Mouse (Mus musculus): ENCODE measurements around the gene Snx1. TPM values are rescaled to one million over a fixed set of nuclear protein-coding genes. Genes with fewer than 3 reads are reported as not detected.

Snx1 gene
- polyA plus RNA-seq, 1 experiment: 33.6 TPM

DNA sequence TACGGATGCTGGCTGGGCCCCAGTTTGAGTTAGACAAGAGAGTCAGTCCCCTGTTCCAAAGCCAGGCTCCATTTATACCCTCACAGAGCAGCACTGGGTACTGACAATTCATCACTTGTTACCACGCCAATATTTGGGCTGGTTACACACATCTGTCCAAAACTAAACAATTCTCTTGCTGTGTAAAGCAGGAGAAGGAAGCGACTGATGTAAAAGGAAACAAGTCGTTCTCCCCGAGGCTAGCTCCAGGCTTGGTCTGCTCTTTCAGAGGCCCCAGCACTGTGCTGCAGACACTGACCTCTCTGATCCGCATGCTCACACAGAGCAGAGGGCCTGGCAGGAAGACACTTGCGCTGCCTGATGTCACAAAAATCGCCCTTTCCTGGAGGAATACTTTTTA is 24.8 kb downstream of the Snx1 start:
- no peaks in the 10 kb centered on the region for H3K27me3 ChIP-seq (ENCODE audit: control insufficient read depth, insufficient read depth, low read length)
- DNase-seq (ENCODE audit: low read depth in 1 of 2, low spot score in 2 of 2): no peak
- WGBS: 91% methylated on average over 8 of the region's 8 CpGs
- TF ChIP-seq POLR2A (IDR thresholded peaks at IDR 0.05; ENCODE audit: low read depth, low read length) (no peak), CTCF (IDR thresholded peaks at IDR 0.05; ENCODE audit: extremely low read depth, insufficient read depth, insufficient read length, insufficient replicate concordance) (no peak)
- H3K36me3 ChIP-seq (ENCODE audit: control insufficient read depth, insufficient read depth, low read length): peaks cover 45% of the 10 kb centered on the region
- H3K4me3 ChIP-seq (ENCODE audit: extremely low read depth, insufficient read depth, insufficient read length): no peak overlapping the region
- H3K4me1 ChIP-seq (ENCODE audit: control insufficient read depth, insufficient read depth, insufficient read length): no peaks in the 10 kb centered on the region
- no peak overlapping the region for H3K27ac ChIP-seq (ENCODE audit: insufficient read depth, low read length)

DNA sequence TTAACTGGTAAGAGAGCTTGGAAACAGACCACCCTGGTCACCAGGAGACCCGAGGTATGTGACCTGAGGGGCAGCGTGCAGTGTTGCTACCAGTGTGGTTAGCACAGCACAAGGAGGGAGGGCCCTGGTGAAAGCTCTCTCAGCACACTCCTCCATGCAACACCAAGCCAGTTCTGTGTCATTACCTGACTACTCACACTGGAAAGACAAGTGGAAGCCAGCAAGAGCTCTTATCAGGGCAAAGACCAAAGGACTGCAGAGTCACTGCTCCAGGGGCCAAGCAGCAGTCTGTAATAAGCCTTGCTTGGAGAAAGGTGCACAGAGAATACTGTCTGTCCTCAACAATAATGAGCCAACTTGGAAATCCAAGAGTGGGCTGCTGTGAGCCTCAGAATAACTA is 33.7 kb downstream of the Snx1 start:
- no peaks in the 10 kb centered on the region for H3K4me1 ChIP-seq (ENCODE audit: control insufficient read depth, insufficient read depth, insufficient read length)
- H3K36me3 ChIP-seq (ENCODE audit: control insufficient read depth, insufficient read depth, low read length): peaks cover 52% of the 10 kb centered on the region
- 85% methylated on average over 2 of the region's 2 CpGs for WGBS
- H3K4me3 ChIP-seq (ENCODE audit: extremely low read depth, insufficient read depth, insufficient read length): no peak overlapping the region
- no peak overlapping the region for H3K27ac ChIP-seq (ENCODE audit: insufficient read depth, low read length)
- TF ChIP-seq POLR2A (IDR thresholded peaks at IDR 0.05; ENCODE audit: low read depth, low read length) (no peak), CTCF (IDR thresholded peaks at IDR 0.05; ENCODE audit: extremely low read depth, insufficient read depth, insufficient read length, insufficient replicate concordance) (no peak)
- no peak for DNase-seq (ENCODE audit: low read depth in 1 of 2, low spot score in 2 of 2)
- no peaks in the 10 kb centered on the region for H3K27me3 ChIP-seq (ENCODE audit: control insufficient read depth, insufficient read depth, low read length)

DNA sequence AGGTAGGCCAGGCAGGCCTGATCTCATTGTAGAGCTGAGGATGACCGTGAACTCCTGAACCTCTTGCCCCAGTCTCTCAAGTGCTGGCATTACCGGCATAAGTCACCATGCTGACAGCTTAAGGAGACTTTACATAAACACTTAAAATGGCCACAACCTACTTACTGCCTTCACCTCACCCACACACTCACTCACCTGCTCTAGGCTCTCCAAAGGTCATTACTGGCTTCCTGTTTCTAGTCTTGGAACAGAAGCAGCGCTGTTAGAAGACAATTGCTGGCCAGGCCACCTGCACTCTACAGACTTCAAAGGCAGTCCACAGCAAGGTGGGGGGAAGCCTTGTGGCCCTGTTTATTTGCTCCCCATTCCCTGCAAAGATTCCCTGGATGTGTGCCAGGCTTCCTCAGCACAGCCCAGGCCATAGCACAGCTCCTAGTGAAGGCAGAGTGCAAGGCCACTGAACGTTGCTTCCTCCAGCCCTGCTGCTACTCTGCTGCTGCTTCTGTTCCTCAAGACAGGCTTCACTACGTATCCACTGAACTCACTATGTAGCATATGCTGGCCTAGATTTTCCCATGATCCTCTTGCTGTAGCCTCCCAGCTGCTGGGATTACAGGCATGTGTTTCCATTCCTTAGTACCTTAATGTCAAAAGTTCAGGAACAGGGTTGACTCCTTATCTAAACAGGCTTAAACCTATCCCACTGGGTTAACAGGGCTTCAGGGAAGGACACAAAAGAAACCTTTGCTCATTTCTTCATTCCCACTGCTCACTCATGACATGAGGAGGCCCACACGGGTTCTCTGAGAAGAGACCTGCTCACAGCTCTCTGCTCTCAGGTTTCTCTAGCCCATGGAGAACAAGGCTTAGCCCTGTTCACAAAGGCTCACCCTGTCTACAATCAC is 34.8 kb downstream of the Snx1 start:
- Histone ChIP-seq H3K4me1 (ENCODE audit: control insufficient read depth, insufficient read depth, insufficient read length) (no peaks in the 10 kb centered on the region), H3K4me3 (ENCODE audit: extremely low read depth, insufficient read depth, insufficient read length) (no peak overlapping the region), H3K27me3 (ENCODE audit: control insufficient read depth, insufficient read depth, low read length) (no peaks in the 10 kb centered on the region), H3K36me3 (ENCODE audit: control insufficient read depth, insufficient read depth, low read length) (peaks cover 49% of the 10 kb centered on the region), H3K27ac (ENCODE audit: insufficient read depth, low read length) (no peak overlapping the region)
- no peak for DNase-seq (ENCODE audit: low read depth in 1 of 2, low spot score in 2 of 2)
- TF ChIP-seq CTCF (IDR thresholded peaks at IDR 0.05; ENCODE audit: extremely low read depth, insufficient read depth, insufficient read length, insufficient replicate concordance): no peak
- no peak for TF ChIP-seq POLR2A (IDR thresholded peaks at IDR 0.05; ENCODE audit: low read depth, low read length)
- WGBS: 91% methylated on average over 6 of the region's 6 CpGs

DNA sequence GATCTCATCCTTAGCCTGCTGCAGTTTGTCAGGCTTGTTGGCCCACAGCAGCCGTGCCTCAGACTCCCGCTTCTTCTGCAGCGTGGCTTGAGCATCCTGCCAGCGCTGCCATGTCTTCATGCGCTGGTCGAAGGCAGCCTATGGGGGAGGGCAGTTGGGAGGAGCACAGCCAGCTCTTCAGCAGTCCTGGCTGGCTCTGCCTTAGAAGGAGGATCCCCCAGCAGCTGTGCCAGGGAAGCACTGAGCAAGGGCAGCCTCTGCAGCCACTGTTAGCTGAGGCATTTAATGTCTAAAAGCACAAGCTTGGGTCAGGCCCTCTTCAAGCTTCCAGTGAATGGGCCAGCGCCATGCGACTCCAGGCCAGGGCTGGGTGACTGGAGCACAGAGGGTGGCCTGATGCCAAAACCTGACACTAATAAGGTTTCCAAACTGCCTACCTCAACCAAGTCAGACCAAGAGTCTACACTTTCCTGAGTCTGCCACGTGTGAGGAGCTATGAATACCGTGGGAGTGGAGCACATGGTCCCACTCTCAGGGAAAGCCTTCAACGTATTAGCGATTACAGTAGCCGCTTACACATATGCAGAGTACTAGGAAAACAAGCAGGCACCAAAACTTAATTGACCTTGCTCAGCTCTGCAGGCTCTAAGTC is 35.7 kb downstream of the Snx1 start:
- Histone ChIP-seq H3K4me3 (ENCODE audit: extremely low read depth, insufficient read depth, insufficient read length) (no peak overlapping the region), H3K27me3 (ENCODE audit: control insufficient read depth, insufficient read depth, low read length) (no peaks in the 10 kb centered on the region), H3K4me1 (ENCODE audit: control insufficient read depth, insufficient read depth, insufficient read length) (no peaks in the 10 kb centered on the region), H3K36me3 (ENCODE audit: control insufficient read depth, insufficient read depth, low read length) (peaks cover 47% of the 10 kb centered on the region), H3K27ac (ENCODE audit: insufficient read depth, low read length) (no peak overlapping the region)
- no peak for TF ChIP-seq CTCF (IDR thresholded peaks at IDR 0.05; ENCODE audit: extremely low read depth, insufficient read depth, insufficient read length, insufficient replicate concordance)
- TF ChIP-seq POLR2A (IDR thresholded peaks at IDR 0.05; ENCODE audit: low read depth, low read length): no peak
- no peak for DNase-seq (ENCODE audit: low read depth in 1 of 2, low spot score in 2 of 2)
- WGBS: 91% methylated on average over 13 of the region's 13 CpGs

DNA sequence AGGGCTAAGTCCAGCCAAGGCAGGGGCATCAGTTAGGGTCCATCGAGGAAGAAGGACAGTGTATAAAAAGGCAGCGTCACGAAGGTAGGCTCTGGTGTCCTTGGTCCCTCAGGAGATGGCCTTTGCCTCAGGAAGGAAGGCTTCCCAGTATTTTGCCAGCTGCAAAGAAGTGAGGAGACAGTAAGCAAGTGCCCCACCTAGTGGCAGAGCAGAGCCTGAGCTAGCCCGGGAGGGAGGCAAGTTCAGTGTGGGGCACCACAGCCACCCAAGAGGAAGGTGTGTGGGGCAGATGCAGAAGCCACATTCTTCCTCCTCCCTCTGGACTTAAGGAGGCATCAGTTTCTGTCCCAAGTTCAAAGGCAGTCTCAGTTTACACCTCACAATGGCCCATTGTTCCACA is 38.0 kb downstream of the Snx1 start:
- no peaks in the 10 kb centered on the region for H3K4me1 ChIP-seq (ENCODE audit: control insufficient read depth, insufficient read depth, insufficient read length)
- peak in 1 of 2 experiments; percentile 29 for DNase-seq (ENCODE audit: low read depth in 1 of 2, low spot score in 2 of 2)
- H3K27ac ChIP-seq (ENCODE audit: insufficient read depth, low read length): no peak overlapping the region
- no peaks in the 10 kb centered on the region for H3K27me3 ChIP-seq (ENCODE audit: control insufficient read depth, insufficient read depth, low read length)
- TF ChIP-seq CTCF (IDR thresholded peaks at IDR 0.05; ENCODE audit: extremely low read depth, insufficient read depth, insufficient read length, insufficient replicate concordance) (peak; percentile 48; the same call in 1 of the 2 replicates), POLR2A (IDR thresholded peaks at IDR 0.05; ENCODE audit: low read depth, low read length) (no peak)
- H3K36me3 ChIP-seq (ENCODE audit: control insufficient read depth, insufficient read depth, low read length): peaks cover 32% of the 10 kb centered on the region
- WGBS: 67% methylated on average over 4 of the region's 4 CpGs
- H3K4me3 ChIP-seq (ENCODE audit: extremely low read depth, insufficient read depth, insufficient read length): no peak overlapping the region

DNA sequence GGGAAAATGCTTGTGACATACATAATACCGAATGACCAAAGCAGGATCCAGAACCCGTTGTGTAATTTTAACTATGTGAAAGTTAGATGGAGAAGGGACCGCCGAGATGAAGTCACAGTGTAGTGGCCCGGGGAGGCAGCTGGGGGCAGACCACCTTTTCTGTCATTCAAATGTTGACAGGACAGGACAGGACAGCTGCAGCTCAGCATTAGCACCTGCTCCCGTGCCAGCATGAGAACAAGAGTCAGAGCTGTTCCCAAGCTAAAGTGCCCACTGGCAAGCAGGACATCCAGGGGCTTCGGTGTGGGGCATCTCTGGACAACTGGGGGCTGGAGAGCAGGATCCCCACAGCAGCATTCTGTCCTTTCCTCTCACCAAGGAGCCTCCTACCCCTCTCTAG is 39.3 kb downstream of the Snx1 start:
- Histone ChIP-seq H3K36me3 (ENCODE audit: control insufficient read depth, insufficient read depth, low read length) (peaks cover 20% of the 10 kb centered on the region), H3K27ac (ENCODE audit: insufficient read depth, low read length) (no peak overlapping the region), H3K27me3 (ENCODE audit: control insufficient read depth, insufficient read depth, low read length) (no peaks in the 10 kb centered on the region), H3K4me3 (ENCODE audit: extremely low read depth, insufficient read depth, insufficient read length) (no peak overlapping the region), H3K4me1 (ENCODE audit: control insufficient read depth, insufficient read depth, insufficient read length) (no peaks in the 10 kb centered on the region)
- TF ChIP-seq CTCF (IDR thresholded peaks at IDR 0.05; ENCODE audit: extremely low read depth, insufficient read depth, insufficient read length, insufficient replicate concordance) (no peak), POLR2A (IDR thresholded peaks at IDR 0.05; ENCODE audit: low read depth, low read length) (no peak)
- WGBS: 95% methylated on average over 7 of the region's 7 CpGs
- no peak for DNase-seq (ENCODE audit: low read depth in 1 of 2, low spot score in 2 of 2)
